Mouse (Mus musculus) spleen, adult 2 months (tissue): ENCODE measurements around the gene Gli1. TPM values are rescaled to one million over a fixed set of nuclear protein-coding genes. Genes with fewer than 3 reads are reported as not detected.
A peak's percentile ranks its signal among the peaks of the same experiment; 100 is the strongest.

Experiments used
- DNase-seq, 2 experiments: peaks; one replicate each; pipeline versions ENCODE4 v3.0.0 to v3.0.0-alpha.2; 2012 to 2021; ENCODE audit warnings: low spot score in 2 of 2, low read depth in 1 of 2
- H3K27ac ChIP-seq: fragments of 200-500 bp; 2 replicates; pipeline ENCODE4 v1.5.1; 2012; ENCODE audit warnings: low read length, inconsistent platforms; ENCODE audit not compliant: insufficient read depth
- H3K27me3 ChIP-seq: fragments of 200-500 bp; 2 replicates; pipeline ENCODE4 v1.6.1; 2012; ENCODE audit warnings: mild to moderate bottlenecking, moderate library complexity, low read length, inconsistent platforms; ENCODE audit not compliant: control insufficient read depth, insufficient read depth
- H3K36me3 ChIP-seq: fragments of 200-500 bp; 2 replicates; pipeline ENCODE4 v1.6.1; 2012; ENCODE audit warnings: mild to moderate bottlenecking, low read length, inconsistent platforms; ENCODE audit not compliant: control insufficient read depth, insufficient read depth
- H3K4me1 ChIP-seq: fragments of 200-500 bp; 2 replicates; pipeline ENCODE4 v1.6.1; 2011; ENCODE audit warnings: inconsistent platforms; ENCODE audit not compliant: control insufficient read depth, insufficient read depth, insufficient read length
- H3K4me3 ChIP-seq: fragments of 200-500 bp; 2 replicates; pipeline ENCODE4 v1.5.1; 2011; ENCODE audit warnings: mild to moderate bottlenecking, inconsistent platforms; ENCODE audit not compliant: insufficient read depth, insufficient read length; ENCODE audit errors: extremely low read depth
- CTCF ChIP-seq: fragments of 200-500 bp; IDR thresholded peaks from 2 replicates; pipeline ENCODE4 v1.5.1; 2011; ENCODE audit warnings: mild to moderate bottlenecking, inconsistent platforms; ENCODE audit not compliant: insufficient read depth, insufficient read length, insufficient replicate concordance; ENCODE audit errors: extremely low read depth
- POLR2A ChIP-seq: fragments of 200-500 bp; IDR thresholded peaks from 2 replicates; pipeline ENCODE4 v1.6.1; 2011; ENCODE audit warnings: low read depth, low read length, inconsistent platforms
- WGBS: fragments of 180-500 bp; shearing (Covaris S2); methylation state at CpG from one replicate; pipeline ENCODE4 v1.1.7; 2018; 5-methylcytosine and 5-hydroxymethylcytosine counted together
- polyA plus RNA-seq: library from polyadenylated mRNA; depleted of rRNA; stranded (reverse); fragments of >200 nt; gene quantifications from 2 replicates; pipeline ENCODE4 v1.2.3, GENCODE M21; 2012

The Gli1 gene
- polyA plus RNA-seq, 1 experiment: 0.42 TPM

GRCm38 (mm10) chr10:127292987-127293538 is 48.7 kb downstream of the Gli1 start:
- Histone ChIP-seq H3K27ac (no peak overlapping the region), H3K4me1 (peaks cover 10% of the 10 kb centered on the region; the same call in 1 of the 2 replicates), H3K27me3 (no peaks in the 10 kb centered on the region), H3K36me3 (peaks cover 32% of the 10 kb centered on the region), H3K4me3 (no peak overlapping the region)
- DNase-seq: no peak
- TF ChIP-seq CTCF: no peak
- no peak for TF ChIP-seq POLR2A
- WGBS: 90% methylated on average over 6 of the region's 6 CpGs

- Histone ChIP-seq H3K4me1 (peaks cover 17% of the 10 kb centered on the region; the same call in 1 of the 2 replicates), H3K27ac (no peak overlapping the region), H3K36me3 (peaks cover 26% of the 10 kb centered on the region), H3K27me3 (no peaks in the 10 kb centered on the region), H3K4me3 (peak overlapping the region; percentile 87; the same call in 1 of the 2 replicates)
- no peak for TF ChIP-seq CTCF
- no peak for TF ChIP-seq POLR2A
- WGBS: 17% methylated on average over 5 of the region's 5 CpGs
- DNase-seq: no peak
Measured at GRCm38 (mm10) chr10:127291881-127292638, 49.7 kb downstream of the Gli1 start.

- Histone ChIP-seq H3K27me3 (no peaks in the 10 kb centered on the region), H3K27ac (peak overlapping the region; percentile 92), H3K36me3 (peaks cover 23% of the 10 kb centered on the region), H3K4me3 (peak overlapping the region; percentile 87), H3K4me1 (peaks cover 17% of the 10 kb centered on the region; the same call in 1 of the 2 replicates)
- no peak for TF ChIP-seq POLR2A
- TF ChIP-seq CTCF: no peak
- 3% methylated on average over 19 of the region's 19 CpGs for WGBS
- DNase-seq: peak; percentile 32 to 47
Measured at GRCm38 (mm10) chr10:127290930-127291880, 50.6 kb downstream of the Gli1 start.

GRCm38 (mm10) chr10:127290307-127290929 is 51.4 kb downstream of the Gli1 start:
- Histone ChIP-seq H3K4me1 (peaks cover 17% of the 10 kb centered on the region; the same call in 1 of the 2 replicates), H3K36me3 (peaks cover 23% of the 10 kb centered on the region), H3K4me3 (peak overlapping the region; percentile 87), H3K27ac (peak overlapping the region; percentile 92), H3K27me3 (no peaks in the 10 kb centered on the region)
- under 1% methylated on average over 44 of the region's 47 CpGs for whole genome bisulfite sequencing
- peak; percentile 99 to 100 for DNase-seq
- TF ChIP-seq CTCF (no peak), POLR2A (peak; percentile 97)

GRCm38 (mm10) chr10:127289573-127290191 is 52.1 kb downstream of the Gli1 start:
- peak overlapping the region; percentile 80 for H3K4me3 ChIP-seq
- no peak for TF ChIP-seq POLR2A
- TF ChIP-seq CTCF: no peak
- DNase-seq: peak; percentile 29 to 57
- H3K36me3 ChIP-seq: peaks cover 21% of the 10 kb centered on the region
- WGBS: 2% methylated on average over 15 of the region's 15 CpGs
- H3K27me3 ChIP-seq: no peaks in the 10 kb centered on the region
- H3K4me1 ChIP-seq: peaks cover 17% of the 10 kb centered on the region; the same call in 1 of the 2 replicates
- H3K27ac ChIP-seq: peak overlapping the region; percentile 92
